Mouse (Mus musculus): ENCODE data around the gene Sapcd1.
"Not testable (repeated sequence)": the region's sequence is repeated elsewhere in the genome, so short reads cannot be mapped to it uniquely, and the experiment has no call there.

Gene Sapcd1

DNA sequence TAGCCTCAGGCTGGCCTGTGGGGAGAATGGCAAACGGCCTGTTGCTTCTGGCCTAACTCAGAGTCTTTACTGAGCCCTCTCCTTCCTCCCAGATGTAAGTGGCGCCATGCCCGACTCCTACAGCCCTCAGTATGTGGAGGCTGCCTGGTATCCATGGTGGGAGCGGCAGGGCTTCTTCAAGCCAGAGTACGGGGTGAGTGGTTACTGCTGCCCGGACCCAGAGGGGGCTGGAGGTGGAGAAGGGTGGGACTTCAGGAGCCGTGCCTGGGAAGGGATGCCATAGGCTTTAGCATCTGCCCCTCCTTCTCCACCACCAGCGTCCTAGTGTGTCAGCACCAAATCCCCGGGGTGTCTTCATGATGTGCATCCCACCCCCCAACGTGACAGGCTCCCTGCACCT is 22.7 kb downstream of the Sapcd1 start:
- no peak for DNase-seq

DNA sequence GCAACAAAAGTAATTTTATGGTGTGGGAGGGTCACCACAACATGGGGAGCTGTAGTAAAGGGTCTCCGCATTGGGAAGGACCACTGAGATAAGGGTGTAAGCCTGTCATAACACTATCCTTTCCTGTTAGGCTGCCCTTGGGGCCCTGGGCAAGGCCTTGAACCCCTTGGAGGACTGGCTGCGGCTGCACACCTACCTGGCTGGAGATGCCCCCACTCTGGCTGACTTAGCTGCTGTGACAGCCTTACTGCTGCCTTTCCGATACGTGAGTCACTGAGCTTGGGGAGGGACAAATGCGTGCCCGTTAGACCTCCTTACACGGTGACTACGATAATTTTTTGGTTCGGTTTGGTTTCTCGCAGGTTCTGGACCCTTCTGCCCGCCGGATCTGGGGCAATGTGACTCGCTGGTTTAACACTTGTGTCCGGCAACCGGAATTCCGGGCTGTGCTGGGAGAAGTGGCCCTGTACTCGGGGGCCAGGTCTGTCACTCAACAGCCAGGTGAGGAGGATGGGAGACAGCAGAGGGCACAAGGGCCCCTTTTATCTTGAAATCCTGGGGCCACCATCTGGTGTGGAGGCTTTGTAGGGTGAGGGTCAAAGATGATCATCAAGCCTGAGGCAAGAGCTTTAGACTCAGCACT is 23.6 kb downstream of the Sapcd1 start:
- no peak for DNase-seq

DNA sequence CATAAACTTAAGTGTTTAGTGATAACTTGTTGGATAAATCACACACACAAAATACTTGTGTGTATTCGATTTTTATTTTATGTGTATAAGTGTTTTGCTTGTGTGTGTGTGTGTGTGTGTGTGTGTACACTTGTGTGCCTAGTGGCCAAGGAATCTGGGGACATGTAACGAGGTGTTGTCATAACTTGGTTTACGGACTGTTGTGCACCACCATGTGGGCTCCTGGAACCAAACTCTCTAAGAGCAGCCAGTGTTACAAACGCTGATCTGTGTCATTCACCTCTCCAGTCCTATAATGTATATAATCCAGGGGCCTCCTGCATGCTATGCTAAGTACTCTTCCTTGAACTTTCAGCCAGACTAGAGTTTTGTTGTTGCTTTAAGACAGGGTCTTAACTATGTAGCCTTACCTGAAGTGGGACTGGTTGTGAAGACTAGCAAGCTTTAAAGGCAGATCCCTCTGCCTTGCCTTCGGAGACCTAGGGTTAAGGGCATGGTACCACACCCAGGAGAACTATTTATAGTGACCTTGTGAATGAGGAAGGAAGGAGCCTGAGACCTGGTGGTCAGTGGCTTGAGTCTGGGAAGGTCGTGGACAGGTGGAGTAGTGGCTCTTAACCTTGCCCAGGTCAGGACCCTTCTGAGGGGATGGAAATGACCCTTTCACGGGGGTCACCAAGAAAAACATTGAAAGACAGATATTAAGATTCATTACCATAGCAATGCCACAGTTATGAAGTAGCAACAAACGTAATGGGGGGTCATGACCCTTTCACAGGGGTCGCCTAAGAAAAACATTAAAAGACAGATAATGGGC is 24.6 kb downstream of the Sapcd1 start:
- no peak for DNase-seq

DNA sequence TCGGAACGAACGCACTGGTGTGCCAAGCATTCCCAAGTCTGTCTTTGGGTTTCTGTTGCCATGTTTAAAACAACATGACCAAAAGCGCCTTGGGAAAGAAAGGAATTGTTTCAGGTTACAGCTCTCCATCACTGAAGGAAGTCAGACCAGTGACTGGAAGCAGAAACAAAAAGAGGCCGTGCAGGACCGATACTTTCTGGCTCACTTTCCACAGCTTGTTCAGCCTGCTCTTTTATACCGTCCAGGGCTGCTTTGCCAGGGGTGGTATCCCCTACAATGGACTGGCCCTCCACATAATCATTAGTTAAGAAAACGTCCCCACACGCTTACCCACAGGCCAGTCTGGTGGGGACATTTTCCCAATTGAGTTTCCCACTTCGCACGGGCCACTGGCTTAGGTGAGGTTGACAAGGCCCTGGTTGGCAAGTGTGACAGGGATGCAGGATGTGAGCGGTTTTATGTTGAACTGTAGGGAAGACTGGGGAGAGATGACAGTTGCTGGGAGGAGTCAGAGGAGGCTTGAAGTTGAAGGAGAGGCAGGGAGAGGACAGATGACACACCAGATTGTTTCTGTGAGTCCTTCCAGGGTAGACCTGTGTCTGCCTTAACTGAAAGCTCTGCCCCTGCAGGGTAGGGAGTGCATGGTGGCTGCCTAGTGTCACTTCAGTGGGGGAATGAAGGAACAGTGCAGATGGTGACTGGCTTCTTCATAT is 25.5 kb downstream of the Sapcd1 start:
- no peak for DNase-seq

DNA sequence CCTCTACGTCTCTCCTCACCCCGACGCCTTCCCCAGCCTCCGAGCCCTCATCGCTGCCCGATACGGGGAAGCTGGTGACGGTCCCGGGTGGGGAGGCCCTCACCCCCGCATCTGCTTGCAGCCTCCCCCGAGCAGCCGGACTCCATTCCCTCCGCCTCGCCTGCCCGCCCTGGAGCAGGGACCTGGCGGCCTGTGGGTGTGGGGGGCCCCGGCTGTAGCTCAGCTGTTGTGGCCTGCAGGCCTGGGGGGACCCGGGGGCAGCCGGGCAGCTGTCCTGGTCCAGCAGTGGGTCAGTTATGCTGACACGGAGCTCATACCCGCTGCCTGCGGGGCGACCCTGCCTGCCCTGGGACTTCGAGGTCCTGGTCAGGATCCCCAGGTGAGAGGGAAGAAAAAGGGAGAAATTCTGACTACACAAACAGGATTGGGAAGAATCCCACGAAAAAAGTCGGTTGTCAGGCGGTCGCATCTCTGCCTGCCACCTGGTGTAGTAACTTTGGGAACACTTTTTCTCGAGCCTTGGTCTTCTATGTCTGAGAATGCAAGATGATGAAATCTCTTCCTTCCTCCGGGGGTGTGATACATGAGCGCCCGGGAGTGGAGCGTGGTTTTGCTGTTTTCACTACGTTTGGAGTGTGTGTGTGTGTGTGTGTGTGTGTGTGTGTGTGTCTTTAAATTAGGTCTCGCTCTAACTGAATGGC is 26.2 kb downstream of the Sapcd1 start:
- DNase-seq: peak; percentile 30

DNA sequence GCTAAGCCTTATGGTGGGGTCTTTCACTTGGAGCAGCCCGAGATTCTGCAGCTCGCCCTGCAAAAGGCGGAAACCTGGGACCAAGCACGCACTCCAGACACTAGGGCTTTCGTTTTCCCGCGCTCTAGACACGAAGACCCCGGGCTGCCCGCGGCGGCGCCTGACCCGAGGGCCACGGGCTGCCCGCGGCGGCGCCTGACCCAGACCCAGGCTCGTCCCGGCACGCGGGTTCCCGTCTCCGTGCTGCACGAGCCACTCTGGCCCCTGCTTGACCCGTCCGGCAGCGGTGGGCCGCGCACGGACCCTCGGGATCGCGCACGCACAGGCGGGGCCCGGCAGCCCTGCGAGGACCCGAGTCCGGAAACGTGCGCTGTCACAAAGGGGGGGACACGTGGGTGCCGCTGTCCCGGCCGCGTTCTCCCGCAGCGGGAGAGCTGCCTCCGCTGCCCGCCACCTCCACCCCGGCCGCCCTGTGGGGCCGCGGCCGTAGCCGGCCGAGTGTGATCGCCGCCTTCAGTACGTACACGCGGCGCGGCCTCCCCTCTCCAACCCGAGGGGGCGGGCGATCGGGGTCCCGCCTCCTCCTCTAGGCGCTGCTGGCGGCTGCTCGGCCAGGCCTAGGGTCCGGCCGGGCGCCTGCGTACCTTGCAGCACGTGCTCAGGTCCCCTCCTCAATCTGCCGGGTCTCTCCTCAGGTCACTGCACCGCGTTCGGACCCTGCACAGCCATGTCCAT is 26.9 kb downstream of the Sapcd1 start, which contains the start of gene Vars:
Gene Vars, plus strand, starts transcription at position 271 of the 735 bp plus-strand sequence.
- peak; percentile 84 for DNase-seq

DNA sequence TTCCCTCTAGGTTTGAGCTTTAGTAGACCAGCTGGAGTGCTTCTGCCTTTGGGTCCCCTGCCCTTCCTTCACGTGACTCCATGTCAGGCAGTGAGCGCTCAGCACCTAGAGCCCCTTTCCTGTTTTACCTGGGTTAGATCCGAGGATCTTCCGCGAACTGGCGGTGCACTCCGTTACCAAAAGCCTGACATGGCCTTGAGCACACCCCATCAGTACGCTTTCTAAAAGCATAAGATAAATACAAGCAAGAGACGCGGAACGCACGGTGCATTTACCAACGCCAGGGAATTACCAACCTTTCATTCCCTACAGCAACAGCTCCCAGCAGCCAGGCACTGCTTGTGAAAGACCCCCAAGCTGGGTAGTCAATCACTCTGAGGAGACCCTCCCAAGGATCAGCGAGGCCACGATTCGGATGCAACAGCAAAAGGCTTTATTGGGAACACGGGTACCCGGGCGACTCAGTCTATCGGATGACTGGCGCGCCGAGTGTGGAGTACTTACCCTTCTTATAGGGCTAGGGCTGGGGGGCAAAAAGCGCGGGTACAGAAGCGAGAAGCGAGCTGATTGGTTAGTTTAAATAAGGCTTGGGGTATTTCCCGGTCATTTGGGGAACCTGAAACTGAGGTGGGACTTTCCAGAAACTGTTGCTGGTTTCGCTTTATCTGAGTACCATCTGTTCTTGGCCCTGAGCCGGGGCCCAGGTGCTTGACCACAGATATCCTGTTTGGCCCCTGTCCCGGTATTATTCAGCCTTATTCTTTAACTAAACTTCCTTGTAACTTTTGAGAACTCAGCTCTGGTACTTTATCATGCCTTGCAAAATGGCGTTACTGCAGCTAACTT is 27.7 kb downstream of the Sapcd1 start:
- DNase-seq: not testable (repeated sequence)

DNA sequence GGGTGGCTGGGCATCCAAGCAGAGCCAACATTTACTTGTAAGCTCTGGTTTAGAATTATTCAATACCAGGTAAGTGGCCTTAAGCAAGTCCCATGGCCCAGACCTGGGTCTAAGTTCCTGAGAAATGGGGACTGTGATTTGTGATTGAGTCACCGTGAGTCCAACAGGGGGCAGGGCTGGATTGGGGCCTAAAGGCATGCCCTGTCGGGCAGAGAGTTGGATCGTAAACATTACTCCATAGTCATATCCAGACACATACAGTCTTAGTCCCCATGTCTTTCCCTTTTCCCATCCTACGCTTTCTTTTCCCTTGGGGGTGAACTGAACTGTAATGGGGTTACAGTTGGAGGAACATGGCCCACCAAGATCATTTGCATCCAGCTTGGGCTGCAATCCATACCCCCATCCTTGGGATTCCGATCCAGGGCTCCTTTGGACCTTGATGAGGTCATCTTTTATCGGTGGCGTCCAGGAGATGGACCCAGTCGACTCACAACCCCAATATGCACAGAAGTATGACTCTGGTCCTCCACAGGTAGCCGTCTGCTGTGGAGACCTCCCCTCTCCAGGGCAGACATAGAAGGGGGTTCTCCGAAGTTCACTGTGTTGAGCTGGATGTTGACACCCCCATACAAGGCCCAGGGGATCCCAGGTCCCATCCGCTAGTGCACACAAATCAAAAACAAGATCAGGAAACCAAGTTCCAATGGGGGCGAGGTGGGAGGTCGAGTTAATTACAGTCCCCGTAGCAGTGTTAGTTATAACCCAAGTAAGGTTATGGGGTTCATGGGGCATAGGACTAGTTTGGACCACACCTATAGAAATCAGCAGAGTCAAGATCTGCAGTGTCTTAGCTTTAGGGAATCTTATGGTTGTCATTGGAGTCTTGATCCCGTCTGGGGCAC is 29.0 kb downstream of the Sapcd1 start:
- DNase-seq: no peak

DNA sequence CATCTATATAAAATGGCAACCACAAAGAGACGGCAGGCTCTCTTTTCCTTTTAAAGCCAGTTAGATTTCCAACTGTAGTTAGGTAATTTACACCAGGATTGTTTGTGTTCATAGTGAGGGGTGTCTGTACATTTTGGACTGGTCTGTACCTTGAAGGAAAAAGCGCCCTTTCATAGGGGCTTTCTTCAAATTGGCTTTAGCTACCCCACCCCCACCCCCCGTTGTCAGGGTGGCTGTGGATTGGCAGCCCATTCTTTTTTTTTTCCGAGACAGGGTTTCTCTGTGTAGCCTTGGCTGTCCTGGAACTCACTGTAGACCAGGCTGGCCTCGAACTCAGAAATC is 30.7 kb downstream of the Sapcd1 start:
- DNase-seq: no peak

DNA sequence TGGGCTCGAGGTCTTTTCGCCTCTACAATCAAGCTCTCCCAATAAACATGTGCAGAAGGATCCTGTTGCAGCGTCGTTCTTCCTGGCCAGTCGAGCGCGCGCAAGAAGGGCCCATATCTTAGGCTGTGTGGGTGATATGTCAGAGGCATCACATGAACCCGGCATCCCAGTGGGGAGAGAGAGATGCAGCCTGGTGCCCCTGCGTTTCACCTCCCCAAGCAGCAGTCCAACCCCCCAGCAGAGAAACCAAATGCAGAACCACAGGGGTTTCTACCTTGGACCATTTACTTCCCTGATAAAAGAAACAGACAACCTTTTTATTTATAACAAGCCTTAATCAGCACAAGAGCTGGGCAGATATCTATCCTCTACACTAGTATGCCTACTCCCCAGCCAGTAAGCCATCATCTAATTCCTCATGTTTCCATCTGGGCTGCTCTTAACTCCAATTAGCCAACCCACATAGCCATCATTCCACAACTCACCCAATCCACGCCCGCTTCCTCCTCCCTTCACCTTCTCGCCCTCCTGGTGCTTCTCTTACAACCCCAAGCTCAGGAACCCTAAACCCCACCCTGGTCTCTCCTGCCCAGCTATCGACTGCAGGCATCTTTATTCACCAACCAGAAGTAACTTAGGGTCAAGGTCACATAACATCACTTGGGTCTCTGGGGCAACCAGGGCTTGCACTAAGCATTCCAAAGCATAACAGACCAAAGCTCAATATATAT is 31.2 kb downstream of the Sapcd1 start:
- no peak for DNase-seq

DNA sequence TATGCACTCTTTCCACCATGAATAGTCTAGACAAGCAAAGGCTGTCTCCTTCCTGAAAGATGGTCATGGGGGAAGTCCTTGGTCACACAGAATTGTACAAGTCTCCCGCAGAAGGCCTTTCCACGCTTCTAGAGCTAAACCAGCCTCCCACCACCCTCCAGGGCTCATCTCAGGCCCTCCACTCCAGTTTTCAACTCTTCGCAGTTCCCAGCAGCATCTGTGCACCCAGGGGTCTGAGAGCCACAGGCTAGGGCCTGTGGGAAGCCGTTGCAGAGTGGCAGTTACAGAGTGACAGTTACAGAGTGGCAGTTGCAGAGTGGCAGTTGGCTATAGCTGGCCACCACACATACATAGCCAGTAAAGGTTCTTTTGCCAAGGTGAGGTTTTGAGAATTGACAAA is 31.9 kb downstream of the Sapcd1 start:
- not testable (repeated sequence) for DNase-seq

DNA sequence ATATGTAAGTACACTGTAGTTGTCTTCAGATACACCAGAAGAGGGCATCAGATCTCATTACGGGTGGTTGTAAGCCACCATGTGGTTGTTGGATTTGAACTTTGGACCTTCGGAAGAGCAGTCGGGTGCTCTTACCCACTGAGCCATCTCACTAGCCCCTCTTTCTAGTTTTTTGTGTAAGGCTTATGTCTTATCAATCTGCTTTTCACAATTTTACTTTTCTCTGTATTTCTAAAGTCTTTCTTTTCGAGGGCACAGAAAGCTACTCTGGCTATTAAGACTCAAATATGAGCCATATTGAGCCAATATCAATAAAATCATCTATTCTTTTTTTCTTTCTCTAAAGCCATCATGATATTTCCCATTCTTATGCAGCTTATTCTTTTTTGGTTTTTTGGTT is 32.6 kb downstream of the Sapcd1 start:
- not testable (repeated sequence) for DNase-seq

DNA sequence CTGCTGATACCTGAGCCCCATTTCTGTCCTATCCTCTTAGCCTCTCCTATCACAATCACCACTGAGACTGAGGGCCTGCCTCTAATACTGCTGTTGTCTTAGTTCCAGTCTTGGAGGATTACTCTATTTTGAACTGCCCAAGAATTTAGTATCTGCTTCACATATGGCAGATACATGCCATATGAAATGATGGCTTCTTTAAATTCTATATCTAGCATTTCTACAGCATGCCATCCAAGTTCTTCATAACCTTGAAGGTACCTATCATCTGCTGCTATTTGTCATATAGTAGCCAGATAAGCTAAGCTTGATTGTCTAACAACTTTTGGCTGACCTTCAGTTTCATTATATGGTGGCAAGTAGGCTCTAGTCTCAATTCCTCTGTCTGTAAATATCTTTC is 33.1 kb downstream of the Sapcd1 start:
- no peak for DNase-seq

DNA sequence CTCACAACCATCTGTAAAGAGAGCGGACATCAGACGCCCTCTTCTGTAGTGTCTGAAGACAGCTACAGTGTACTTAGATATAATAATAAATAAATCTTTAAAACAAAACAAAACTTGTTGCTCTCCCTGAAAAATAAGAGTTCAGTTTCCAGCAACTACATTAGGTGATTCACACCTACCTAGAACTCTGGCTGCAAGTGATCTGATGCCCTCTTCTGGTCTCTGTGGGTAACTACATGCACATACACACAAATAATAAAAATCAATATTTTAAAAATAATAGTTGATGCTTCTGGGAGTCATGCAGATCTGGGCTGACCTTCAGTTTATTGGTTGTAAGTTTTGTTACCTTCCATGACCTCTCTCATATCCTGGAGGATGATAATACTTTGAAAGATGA is 43.6 kb downstream of the Sapcd1 start:
- peak; percentile 40 for DNase-seq

DNA sequence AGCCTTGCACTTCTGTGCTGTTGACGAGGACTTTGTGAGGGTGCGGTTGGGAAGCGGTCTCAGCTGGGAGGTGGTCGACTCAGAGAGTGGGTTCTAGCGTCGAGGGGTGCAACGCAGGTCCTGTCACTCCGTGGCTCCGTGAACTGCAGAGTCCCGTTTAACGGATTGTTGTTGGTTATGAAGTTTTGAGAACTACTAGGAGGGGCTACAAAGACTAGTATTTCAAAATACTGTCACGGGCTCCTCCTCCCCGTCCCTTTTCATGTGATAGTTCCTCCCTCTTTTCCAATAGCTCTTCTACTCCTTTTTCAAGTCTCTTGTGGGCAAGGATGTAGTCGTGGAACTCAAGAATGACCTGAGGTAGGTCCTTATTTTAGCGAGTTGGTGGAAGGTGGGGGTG is 45.5 kb downstream of the Sapcd1 start:
- DNase-seq: no peak

DNA sequence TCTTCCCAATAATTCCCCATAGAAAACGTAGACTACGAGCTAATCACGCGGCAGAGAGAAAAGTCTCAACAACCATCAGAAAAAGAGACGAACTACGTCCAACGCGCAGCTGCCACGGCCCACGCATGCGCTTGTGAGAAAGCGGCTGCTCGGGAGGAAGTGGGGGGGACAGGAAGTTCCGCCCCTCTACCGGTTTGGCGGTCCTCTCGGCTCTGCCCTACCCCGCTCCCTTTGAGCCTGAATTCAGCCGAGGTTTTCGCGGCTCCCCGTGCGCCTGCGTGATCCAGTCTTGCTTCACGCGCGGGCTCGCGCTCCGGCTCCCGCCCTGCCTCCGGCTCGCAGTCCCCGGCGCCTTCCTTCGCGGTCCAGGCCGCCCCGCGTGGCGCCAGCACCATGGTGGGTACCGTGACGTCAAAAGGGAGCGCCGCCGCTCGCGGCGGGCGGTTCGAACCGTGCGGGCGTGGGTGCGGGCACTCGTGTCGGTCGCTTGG is 46.1 kb downstream of the Sapcd1 start, which contains the start of gene Lsm2:
Gene Lsm2, plus strand, starts transcription at position 173 of the 491 bp plus-strand sequence.
- peak; percentile 91 for DNase-seq

DNA sequence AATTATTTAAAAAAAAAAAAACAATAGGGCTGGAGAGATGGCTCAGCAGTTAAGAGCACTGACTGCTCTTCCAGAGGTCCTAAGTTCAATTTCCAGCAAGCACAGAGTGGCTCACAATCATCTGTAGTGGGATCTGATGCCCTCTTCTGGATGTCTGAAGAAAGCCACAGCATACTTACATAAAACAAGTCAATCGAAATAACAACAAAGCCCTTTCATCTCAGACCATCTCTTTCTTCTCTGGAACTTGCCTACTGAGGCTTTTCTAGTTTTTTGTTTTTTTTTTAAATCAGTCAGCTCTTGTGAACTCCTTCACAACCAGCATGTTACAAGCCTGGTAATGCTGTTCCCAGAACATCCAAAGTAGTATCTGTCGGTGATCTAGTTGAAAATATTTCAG is 47.2 kb downstream of the Sapcd1 start:
- DNase-seq: peak; percentile 39

DNA sequence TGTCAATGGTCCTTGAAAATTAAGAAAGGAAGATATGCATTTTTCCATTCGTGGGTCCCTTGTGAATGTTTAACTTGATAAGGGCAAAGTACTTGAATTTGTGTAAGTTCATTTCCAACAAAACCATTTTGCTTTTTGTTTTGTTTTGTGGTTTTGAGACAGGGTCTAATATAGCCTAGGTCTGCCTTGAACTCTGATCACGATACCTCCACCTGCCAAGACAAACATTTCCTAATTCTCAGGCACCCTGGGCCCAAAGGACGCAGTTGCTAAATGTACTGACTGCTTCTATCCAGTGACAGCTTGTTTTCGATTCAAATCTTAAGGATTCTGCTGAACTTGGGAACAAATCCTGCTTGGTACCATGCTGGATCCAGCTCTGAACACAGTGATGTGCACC is 48.2 kb downstream of the Sapcd1 start:
- DNase-seq: no peak

DNA sequence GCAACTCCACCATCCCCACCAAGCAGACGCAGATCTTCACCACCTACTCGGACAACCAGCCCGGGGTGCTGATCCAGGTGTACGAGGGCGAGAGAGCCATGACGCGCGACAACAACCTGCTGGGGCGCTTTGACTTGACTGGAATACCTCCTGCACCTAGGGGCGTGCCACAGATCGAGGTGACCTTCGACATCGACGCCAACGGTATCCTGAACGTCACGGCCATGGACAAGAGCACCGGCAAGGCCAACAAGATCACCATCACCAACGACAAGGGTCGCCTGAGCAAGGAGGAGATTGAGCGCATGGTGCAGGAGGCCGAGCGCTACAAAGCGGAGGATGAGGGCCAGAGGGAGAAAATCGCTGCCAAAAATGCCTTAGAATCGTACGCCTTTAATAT is 49.6 kb downstream of the Sapcd1 start:
- DNase-seq: no peak

DNA sequence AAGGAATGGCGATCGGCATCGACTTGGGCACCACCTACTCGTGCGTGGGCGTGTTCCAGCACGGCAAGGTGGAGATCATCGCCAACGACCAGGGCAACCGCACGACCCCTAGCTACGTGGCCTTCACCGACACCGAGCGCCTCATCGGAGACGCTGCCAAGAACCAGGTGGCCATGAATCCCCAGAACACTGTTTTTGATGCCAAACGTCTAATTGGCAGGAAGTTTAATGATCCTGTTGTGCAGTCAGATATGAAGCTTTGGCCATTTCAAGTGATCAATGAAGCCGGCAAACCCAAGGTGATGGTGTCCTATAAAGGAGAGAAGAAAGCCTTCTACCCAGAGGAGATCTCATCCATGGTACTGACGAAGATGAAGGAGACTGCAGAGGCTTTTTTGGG is 50.8 kb downstream of the Sapcd1 start:
- DNase-seq: no peak

Measured in lung, postnatal 14 days (tissue).